Mouse (Mus musculus) layer of hippocampus, adult 2 months (tissue): ENCODE measurements around the gene Togaram2. TPM values are rescaled to one million over a fixed set of nuclear protein-coding genes. Genes with fewer than 3 reads are reported as not detected.
A peak's percentile ranks its signal among the peaks of the same experiment; 100 is the strongest.

ENCODE experiments used
- DNase-seq, 2 experiments: peaks; one replicate each; pipeline ENCODE4 v3.0.0; 2022; ENCODE audit warnings: low spot score in 2 of 2
- H3K27ac ChIP-seq: fragments of 200-600 bp; 2 replicates; pipeline ENCODE4 v1.8.1; 2022
- H3K4me3 ChIP-seq: fragments of 200-600 bp; 2 replicates; pipeline ENCODE4 v1.8.1; 2022; ENCODE audit warnings: mild to moderate bottlenecking
- CTCF ChIP-seq: fragments of 200-600 bp; conservative IDR thresholded peaks from 2 replicates; pipeline ENCODE4 v1.8.1; 2022; ENCODE audit warnings: antibody characterized with exemption, mild to moderate bottlenecking, moderate library complexity
- total RNA-seq, 2 experiments: library from RNA; stranded (reverse); gene quantifications; 2 replicates each; pipeline ENCODE4 v1.2.3; 2021

Togaram2 gene
- total RNA-seq, 2 experiments from 2014 or later = 1.2 to 1.3 TPM

GRCm38 (mm10) chr17:71691361-71691875 lies 18.4 kb downstream of the Togaram2 start:
- Histone ChIP-seq H3K4me3 (no peak overlapping the region), H3K27ac (peak overlapping the region; percentile 78)
- no peak for DNase-seq
- no peak for TF ChIP-seq CTCF

- H3K4me3 ChIP-seq = no peak overlapping the region
- TF ChIP-seq CTCF = no peak
- DNase-seq = peak; percentile 51 to 56
- peak overlapping the region; percentile 78 for H3K27ac ChIP-seq
Observed at GRCm38 (mm10) chr17:71693313-71693712, 20.3 kb downstream of the Togaram2 start.

GRCm38 (mm10) chr17:71693780-71694179 lies 20.7 kb downstream of the Togaram2 start:
- no peak for DNase-seq
- peak; percentile 65 for TF ChIP-seq CTCF
- H3K27ac ChIP-seq = peak overlapping the region; percentile 78
- no peak overlapping the region for H3K4me3 ChIP-seq

GRCm38 (mm10) chr17:71695151-71695550 lies 22.1 kb downstream of the Togaram2 start:
- H3K27ac ChIP-seq = no peak overlapping the region
- no peak overlapping the region for H3K4me3 ChIP-seq
- no peak for TF ChIP-seq CTCF
- no peak for DNase-seq

- H3K27ac ChIP-seq = no peak overlapping the region
- H3K4me3 ChIP-seq = no peak overlapping the region
- DNase-seq = no peak
- no peak for TF ChIP-seq CTCF
Observed at GRCm38 (mm10) chr17:71695716-71696315, 22.8 kb downstream of the Togaram2 start.

GRCm38 (mm10) chr17:71696396-71696795 lies 23.3 kb downstream of the Togaram2 start:
- H3K27ac ChIP-seq = no peak overlapping the region
- no peak for TF ChIP-seq CTCF
- H3K4me3 ChIP-seq = no peak overlapping the region
- DNase-seq = no peak

- no peak for DNase-seq
- no peak for TF ChIP-seq CTCF
- Histone ChIP-seq H3K4me3 (no peak overlapping the region), H3K27ac (no peak overlapping the region)
Observed at GRCm38 (mm10) chr17:71697896-71698618, 25.0 kb downstream of the Togaram2 start.

GRCm38 (mm10) chr17:71698619-71698956 lies 25.5 kb downstream of the Togaram2 start:
- no peak for TF ChIP-seq CTCF
- H3K4me3 ChIP-seq = no peak overlapping the region
- no peak for DNase-seq
- H3K27ac ChIP-seq = no peak overlapping the region

- Histone ChIP-seq H3K27ac (no peak overlapping the region), H3K4me3 (no peak overlapping the region)
- no peak for TF ChIP-seq CTCF
- DNase-seq = no peak
Observed at GRCm38 (mm10) chr17:71705113-71705512, 32.1 kb downstream of the Togaram2 start.

- H3K27ac ChIP-seq = no peak overlapping the region
- no peak for DNase-seq
- H3K4me3 ChIP-seq = no peak overlapping the region
- TF ChIP-seq CTCF = no peak
Observed at GRCm38 (mm10) chr17:71705550-71706480, 32.8 kb downstream of the Togaram2 start.

GRCm38 (mm10) chr17:71707715-71708114 lies 34.7 kb downstream of the Togaram2 start:
- TF ChIP-seq CTCF = no peak
- Histone ChIP-seq H3K4me3 (no peak overlapping the region), H3K27ac (no peak overlapping the region)
- no peak for DNase-seq

GRCm38 (mm10) chr17:71712279-71712678 lies 39.2 kb downstream of the Togaram2 start:
- DNase-seq = no peak
- Histone ChIP-seq H3K4me3 (no peak overlapping the region), H3K27ac (no peak overlapping the region)
- no peak for TF ChIP-seq CTCF

- DNase-seq = peak; percentile 51 to 69
- Histone ChIP-seq H3K4me3 (no peak overlapping the region), H3K27ac (peak overlapping the region; percentile 70; the same call in 1 of the 2 replicates)
- no peak for TF ChIP-seq CTCF
Observed at GRCm38 (mm10) chr17:71715034-71715433, 42.0 kb downstream of the Togaram2 start.
